Mouse (Mus musculus) layer of hippocampus, postnatal 10 days (tissue): ENCODE measurements around the gene Vars2. TPM values are rescaled to one million over a fixed set of nuclear protein-coding genes. Genes with fewer than 3 reads are reported as not detected.

Source experiments
- DNase-seq, 2 experiments: peaks; one replicate each; pipeline ENCODE4 v3.0.0; 2021; ENCODE audit warnings: low spot score in 2 of 2
- long read RNA-seq: library from polyadenylated mRNA; stranded (forward); transcript quantifications from one replicate; pipeline ENCODE4 v2.0.0, GENCODE M21; 2023
- total RNA-seq, 2 experiments: library from RNA; stranded (reverse); gene quantifications; 2 replicates each; pipeline ENCODE4 v1.2.3; 2021

Vars2 gene
- 10 to 100 TPM; 42.6 to 44.1 TPM for total RNA-seq
- long read RNA-seq, full-length matches to known transcripts, result 7 of 14 reads
- long read RNA-seq, partial matches to known transcripts, result 5 of 14 reads
- long read RNA-seq, other reads (novel, unspliced or antisense), result 2 of 14 reads

GRCm38 (mm10) chr17:35667334-35668065, at the start of gene Vars2:
Vars2 (minus strand) TSS chr17:35667592.
- DNase-seq, result peak; percentile 96 to 98

- DNase-seq, result no peak
Observed at GRCm38 (mm10) chr17:35717080-35717479, 49.7 kb upstream of the Vars2 start.

- no peak for DNase-seq
Observed at GRCm38 (mm10) chr17:35716114-35716513, 48.7 kb upstream of the Vars2 start.

DNA sequence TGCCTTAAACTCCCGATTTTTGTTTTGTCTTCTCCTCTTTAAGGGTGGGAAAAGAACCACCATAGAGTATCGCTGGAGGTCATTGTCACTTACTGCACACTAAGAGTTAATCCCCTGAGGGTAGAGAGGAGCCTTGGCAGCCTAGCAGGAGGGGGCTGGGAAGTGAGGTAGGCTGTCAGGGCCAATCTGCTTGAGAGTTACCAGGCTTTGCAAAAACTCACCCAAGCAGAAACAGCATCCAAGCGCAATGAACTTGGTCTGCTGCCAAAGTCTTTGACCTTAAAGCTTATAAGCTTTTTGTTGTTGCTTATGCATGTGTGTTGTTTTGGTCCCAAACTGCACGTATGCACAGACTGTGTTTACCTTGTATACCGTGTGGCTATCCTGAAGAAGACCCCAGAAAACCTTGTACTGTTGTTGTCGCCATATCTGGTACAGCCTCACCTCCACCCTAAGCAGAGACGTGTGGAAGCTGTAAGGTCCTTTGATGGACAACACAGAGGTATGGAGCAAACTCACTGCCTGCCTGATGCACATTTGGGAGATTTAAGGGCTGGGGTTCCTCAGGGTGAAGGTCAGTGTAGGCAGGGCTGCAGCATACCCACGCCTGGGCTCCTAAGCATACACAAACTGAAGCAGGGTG, 43.4 kb upstream of the Vars2 start:
- no peak for DNase-seq

GRCm38 (mm10) chr17:35708611-35709010, 41.2 kb upstream of the Vars2 start:
- DNase-seq, result no peak

DNA sequence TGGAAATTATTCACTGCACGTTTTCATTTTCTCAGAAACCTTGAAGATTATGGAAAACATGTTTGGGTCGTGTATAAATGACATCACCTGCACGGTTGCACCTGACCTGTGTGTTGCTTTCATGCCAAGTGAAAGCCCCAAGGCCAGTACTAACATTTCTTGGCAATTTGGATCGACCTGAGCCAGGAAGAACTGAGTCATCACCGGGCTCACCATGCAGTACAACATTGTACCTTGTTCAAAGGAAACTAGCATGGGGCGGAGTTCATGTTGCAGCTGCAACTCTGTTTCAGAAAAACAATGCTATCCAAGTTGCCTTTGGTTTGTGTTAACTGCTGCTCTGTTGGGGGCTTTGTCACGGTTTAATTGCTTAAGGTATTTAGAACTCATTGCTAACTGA, 40.5 kb upstream of the Vars2 start:
- no peak for DNase-seq

GRCm38 (mm10) chr17:35705836-35706235, 38.4 kb upstream of the Vars2 start:
- no peak for DNase-seq

GRCm38 (mm10) chr17:35704621-35705464, 37.5 kb upstream of the Vars2 start, which contains the start of gene Ddr1:
Ddr1 (minus strand) TSS chr17:35704621.
- DNase-seq, result peak; percentile 56 to 68

DNA sequence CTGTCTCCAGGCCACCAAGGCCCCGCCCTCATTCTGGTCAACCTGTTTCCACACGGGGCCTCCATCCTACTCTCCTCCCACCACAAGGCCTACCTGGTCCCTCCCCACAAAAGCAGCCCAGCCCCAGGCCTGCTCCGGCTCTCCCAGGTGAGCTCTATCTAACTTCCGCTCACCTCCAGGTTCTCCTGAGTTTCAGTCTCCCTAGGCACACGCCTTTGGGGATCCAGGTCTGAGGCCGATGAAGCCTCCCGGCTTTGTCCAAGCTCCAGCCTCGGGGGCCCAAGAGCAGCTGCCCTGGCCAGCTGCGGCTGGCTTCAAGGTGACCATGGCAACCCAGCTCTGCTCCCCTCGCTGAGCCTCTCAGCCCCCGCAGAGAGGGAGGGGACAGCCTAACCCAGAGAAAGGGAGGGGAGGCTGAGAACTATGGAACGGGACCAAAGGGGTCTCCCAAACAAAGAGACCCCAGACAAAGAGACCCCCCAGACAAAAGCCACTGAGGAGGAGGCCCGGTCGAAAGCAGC, 36.4 kb upstream of the Vars2 start:
- DNase-seq, result peak; percentile 56 to 63

DNA sequence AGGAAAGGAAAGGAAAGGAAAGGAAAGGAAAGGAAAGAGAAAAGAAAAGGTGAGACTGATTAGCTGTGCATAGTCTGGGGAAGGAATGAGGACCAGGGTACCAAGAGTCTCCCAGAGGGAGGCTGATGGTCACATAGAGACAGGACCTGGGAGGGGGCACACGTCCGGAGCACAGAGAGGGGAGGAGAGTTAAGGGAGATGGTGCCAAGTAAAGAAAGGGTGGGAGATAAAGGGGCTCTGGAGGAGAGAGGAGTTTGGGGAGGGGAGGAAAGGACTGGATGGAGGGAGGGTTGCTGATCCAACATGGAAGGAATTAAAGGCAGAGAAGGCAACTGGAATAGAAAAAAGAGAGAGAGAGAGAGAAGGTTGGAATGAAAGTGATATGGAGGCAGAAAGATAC, 35.7 kb upstream of the Vars2 start:
- DNase-seq, result no peak

- no peak for DNase-seq
Observed at GRCm38 (mm10) chr17:35702605-35703004, 35.2 kb upstream of the Vars2 start.

- DNase-seq, result no peak
Observed at GRCm38 (mm10) chr17:35701978-35702461, 34.6 kb upstream of the Vars2 start.

DNA sequence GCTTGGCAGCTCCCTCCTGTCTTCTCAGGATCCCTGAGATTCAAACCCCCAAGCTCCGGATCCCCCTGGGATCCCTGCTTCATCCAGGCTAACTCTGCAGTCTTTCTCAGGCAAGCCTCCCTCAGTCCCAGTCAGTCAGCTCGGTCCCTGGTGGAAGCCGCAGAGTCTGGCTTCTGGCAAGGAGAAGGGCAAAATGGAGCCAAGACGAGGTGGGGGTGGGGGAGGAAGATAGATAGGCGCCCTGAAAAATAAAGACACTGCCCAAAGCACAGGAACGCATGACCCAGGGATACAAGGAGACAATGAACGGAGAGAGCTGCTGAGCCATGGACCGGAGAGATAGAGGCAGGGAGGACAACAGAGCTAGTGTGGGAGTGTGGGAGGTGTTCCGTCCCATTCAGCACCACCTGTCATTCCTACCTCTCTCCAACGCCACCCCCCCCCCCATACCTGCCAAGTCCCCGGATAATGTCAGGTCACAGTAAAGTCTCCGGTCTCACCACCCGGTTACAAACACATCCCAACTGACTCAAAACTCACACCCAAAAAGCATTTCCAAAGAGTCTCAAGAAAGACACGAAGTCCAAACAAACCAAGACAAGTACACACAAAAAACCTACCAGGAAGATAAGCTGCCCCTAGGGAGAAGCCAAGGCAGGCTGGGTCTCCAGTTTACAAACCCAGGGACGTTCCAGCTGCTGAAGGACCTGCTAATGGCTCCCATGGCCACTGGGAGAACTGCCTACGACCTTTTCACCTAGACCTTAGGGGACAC, 34.0 kb upstream of the Vars2 start:
- no peak for DNase-seq

GRCm38 (mm10) chr17:35700371-35700961, 33.1 kb upstream of the Vars2 start:
- peak; percentile 82 to 88 for DNase-seq

GRCm38 (mm10) chr17:35699919-35700318, 32.5 kb upstream of the Vars2 start:
- DNase-seq, result peak; percentile 62 to 73

DNA sequence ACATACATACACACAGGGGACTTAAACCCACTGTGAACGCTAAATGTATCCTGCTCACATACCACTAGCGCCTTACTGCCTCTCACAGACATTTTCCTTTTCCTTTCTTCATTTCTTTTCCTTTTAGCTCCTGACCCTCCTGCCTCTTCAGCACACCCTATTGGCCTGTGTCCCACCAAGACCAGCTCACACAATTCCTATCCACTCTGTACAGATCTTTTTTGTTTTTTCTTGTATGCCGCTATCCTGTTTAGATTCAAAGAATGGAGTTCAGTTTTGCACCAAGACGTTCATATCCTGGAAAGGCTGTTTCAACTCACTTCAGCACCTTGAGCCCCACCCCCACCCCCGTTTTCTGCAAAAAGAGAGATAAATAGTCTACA, 31.1 kb upstream of the Vars2 start:
- no peak for DNase-seq

DNA sequence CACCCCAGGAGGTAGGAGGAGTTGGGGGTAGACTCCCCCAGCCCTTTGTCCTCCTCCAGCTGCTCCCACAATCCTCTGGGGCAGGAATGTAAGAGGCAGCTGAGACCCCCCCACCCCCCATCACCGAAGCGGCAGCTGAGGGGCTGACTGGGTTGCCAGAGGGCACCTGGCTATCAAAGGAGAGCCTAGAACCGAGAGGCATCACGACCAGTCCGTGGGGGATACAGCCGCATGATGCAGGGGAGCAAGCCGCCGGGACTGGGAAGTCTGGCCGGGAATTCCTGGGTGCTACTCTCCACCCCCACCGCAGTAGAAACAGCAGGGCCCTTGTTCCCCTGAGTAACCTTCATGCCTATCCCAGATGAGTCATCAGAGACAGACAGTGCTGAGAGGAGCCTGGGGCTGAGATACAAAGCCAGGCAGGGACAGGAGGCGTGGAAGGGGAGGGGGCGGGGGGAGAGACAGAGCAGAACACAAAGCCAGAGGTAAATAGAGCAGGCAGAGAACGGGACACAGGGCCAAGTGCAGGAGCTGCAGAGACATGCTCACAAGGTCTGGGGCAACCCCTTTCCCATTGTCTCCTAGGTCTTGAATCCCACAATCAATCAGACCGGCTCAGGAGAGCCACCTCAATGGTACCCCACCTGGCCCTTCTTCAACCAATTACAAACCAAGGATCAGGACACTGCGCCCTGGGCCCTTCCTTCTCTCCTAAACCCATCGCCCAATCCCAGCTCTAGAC, 30.5 kb upstream of the Vars2 start:
- DNase-seq, result peak; percentile 57 to 65

GRCm38 (mm10) chr17:35697429-35697758, 30.0 kb upstream of the Vars2 start:
- no peak for DNase-seq

DNA sequence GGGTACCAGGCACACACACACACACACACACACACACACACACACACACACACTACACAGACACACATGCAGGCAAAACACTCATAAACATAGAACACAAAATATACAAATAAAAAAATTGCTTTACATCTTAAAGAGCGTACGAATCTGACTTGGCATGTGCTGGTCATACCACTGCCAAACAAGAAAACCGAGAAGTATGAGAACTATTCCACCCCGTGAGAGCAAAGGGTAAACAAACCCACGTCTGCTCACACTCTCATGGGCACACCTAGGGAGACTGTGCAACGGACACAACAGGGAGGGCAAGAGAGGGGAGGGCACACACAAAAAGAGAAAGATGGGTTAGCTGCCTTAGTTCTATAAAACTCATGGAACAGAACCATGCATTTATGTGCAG, 29.3 kb upstream of the Vars2 start:
- no peak for DNase-seq
